Mouse (Mus musculus): ENCODE data around the gene Neurod6.

Gene Neurod6

GRCm38 (mm10) chr6:55646824-55647560 is 34.1 kb downstream of the Neurod6 start:
- DNase-seq (ENCODE audit: inconsistent age in 2 of 2, low spot score in 1 of 2): no peak

- no peak for DNase-seq (ENCODE audit: inconsistent age in 2 of 2, low spot score in 1 of 2)
Measured at GRCm38 (mm10) chr6:55646111-55646823, 34.8 kb downstream of the Neurod6 start.

GRCm38 (mm10) chr6:55634662-55635061 is 46.4 kb downstream of the Neurod6 start:
- no peak for DNase-seq (ENCODE audit: inconsistent age in 2 of 2, low spot score in 1 of 2)
